Mouse (Mus musculus): ENCODE results near the gene Mylk3.

GRCm38 (mm10) chr8:85299434-85300077 lies 86.6 kb downstream of the Mylk3 start, which contains the start of the genes Orc6 and Vps35:
- TF ChIP-seq POLR2A (IDR thresholded peaks at IDR 0.05; ENCODE audit: borderline replicate concordance, control insufficient read depth, low read depth, low read length), result peak; percentile 96; the same call in 1 of the 2 replicates
- TF ChIP-seq CTCF (IDR thresholded peaks at IDR 0.05; ENCODE audit: control insufficient read depth, insufficient read depth, low read length), result 0 out of 2 replicates have a peak, but pooled peaks have one; percentile 0
